Mouse (Mus musculus): ENCODE results near the gene Cntn5. TPM values are rescaled to one million over a fixed set of nuclear protein-coding genes. Genes with fewer than 3 reads are reported as not detected.

Gene Cntn5
- polyA plus RNA-seq, 1 experiment from 2014 or later = 24.6 TPM

DNA sequence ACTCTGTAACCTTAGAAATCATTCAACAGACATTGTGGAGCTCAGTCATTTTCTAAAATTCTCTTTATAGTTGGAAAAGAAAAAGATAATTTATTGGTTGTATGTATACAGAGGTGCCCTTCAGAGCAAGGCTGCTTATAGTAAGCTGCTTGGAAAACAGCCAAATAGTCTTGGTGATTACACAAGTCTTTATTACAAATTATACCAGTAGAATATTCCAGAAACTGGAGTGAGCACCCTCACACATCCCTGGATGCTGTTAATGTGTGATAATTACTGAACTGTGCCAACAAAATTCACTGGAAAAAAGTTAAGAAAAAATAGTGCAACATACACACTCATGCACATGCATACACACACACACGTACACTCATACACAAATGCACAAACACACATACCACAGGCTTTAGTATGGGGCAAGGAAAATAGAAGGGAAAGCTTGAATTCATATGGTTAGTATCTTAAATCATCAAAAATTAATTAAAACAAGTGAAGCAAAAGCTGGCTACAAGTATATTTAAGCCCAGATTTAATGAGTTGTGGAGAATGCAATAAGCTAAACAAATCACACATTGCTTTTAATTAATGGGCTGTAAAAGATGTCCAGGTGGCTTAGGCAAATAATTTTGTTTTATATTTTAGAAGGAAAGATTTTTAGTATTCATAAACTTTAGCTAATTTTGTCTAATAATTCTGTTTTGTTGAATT lies 783.1 kb downstream of the Cntn5 start:
- ATAC-seq (ENCODE audit: low FRiP score) = no peak
- Histone ChIP-seq H3K27ac (replicated peaks) (no peak overlapping the region), H3K9ac (replicated peaks) (no peak overlapping the region), H3K4me2 (no peak overlapping the region), H3K4me1 (no peaks in the 10 kb centered on the region), H3K9me3 (replicated peaks) (no peaks in the 10 kb centered on the region), H3K36me3 (no peaks in the 10 kb centered on the region), H3K4me3 (replicated peaks) (no peak overlapping the region), H3K27me3 (replicated peaks) (no peaks in the 10 kb centered on the region)
- 81% methylated on average over 1 of the region's 1 CpGs for WGBS

DNA sequence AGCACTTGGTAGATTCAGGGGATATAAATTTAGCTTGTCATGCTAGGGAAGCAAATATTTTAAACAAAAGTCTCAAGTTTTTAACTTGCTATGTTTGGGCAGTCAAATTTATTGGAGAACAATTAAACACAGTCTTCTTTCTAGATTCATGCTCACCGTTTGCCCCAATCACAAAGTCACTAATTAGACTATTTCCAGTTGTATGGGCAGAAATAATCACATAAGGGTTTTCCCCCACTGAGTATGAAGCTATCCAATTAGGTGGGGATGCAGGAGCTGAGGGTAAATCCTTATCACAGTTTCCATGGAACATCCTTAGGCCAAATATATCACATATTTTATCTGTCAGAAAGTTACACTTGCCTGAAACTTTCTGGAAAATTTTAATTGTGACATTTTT lies 788.0 kb downstream of the Cntn5 start:
- no peak overlapping the region for H3K4me3 ChIP-seq (replicated peaks)
- 64% methylated on average over 1 of the region's 1 CpGs for WGBS
- no peak overlapping the region for H3K4me2 ChIP-seq
- H3K4me1 ChIP-seq = no peaks in the 10 kb centered on the region
- no peaks in the 10 kb centered on the region for H3K27me3 ChIP-seq (replicated peaks)
- no peak overlapping the region for H3K9ac ChIP-seq (replicated peaks)
- no peaks in the 10 kb centered on the region for H3K36me3 ChIP-seq
- H3K27ac ChIP-seq (replicated peaks) = no peak overlapping the region
- no peaks in the 10 kb centered on the region for H3K9me3 ChIP-seq (replicated peaks)
- no peak for ATAC-seq (ENCODE audit: low FRiP score)

DNA sequence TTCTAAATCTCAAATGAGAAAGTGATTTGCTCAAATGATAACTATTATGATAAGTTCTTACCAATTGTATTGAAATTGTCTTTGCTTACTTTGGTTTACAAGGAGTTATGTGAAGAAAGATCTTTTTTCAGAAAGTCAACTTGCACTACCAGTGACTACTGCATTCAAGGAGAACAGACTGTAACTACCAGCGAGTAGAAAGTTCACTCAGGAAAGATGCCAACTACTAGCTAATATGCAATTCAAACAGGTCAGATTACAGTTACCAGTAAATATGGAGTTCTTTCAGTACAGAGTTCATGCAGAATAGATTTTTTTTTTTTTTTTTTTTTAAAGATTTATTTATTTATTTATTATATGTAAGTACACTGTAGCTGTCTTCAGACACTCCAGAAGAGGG lies 795.4 kb downstream of the Cntn5 start:
- H3K27me3 ChIP-seq (replicated peaks) = no peaks in the 10 kb centered on the region
- H3K4me1 ChIP-seq = 0 out of 2 replicates have a peak, but pooled peaks cover 3% of the 10 kb centered on the region
- no peak overlapping the region for H3K4me3 ChIP-seq (replicated peaks)
- no peak for ATAC-seq (ENCODE audit: low FRiP score)
- no peaks in the 10 kb centered on the region for H3K36me3 ChIP-seq
- H3K9ac ChIP-seq (replicated peaks) = no peak overlapping the region
- H3K4me2 ChIP-seq = no peak overlapping the region
- 90% methylated on average over 1 of the region's 1 CpGs for WGBS
- H3K9me3 ChIP-seq (replicated peaks) = no peaks in the 10 kb centered on the region
- no peak overlapping the region for H3K27ac ChIP-seq (replicated peaks)

DNA sequence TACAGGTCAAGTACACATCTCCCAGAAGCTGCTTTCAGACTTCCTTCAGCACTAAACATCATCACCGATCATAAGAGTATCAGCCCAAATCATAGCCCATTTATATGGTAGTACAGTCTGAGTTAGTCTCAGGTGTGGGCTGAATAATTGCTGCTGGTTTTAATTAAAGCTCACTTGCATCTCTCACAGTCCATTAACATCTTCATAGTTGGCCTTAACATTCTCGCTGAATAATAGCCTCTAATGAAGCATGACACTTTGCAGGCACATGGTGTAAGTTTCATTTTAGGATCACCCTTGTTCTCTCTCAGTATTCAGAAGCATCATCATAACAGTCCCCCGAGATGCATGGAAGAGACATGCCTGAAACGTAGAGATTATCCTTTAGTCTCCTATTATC lies 796.7 kb downstream of the Cntn5 start:
- no peaks in the 10 kb centered on the region for H3K36me3 ChIP-seq
- H3K4me1 ChIP-seq = 0 out of 2 replicates have a peak, but pooled peaks cover 3% of the 10 kb centered on the region
- no peak overlapping the region for H3K27ac ChIP-seq (replicated peaks)
- no peaks in the 10 kb centered on the region for H3K9me3 ChIP-seq (replicated peaks)
- no peak for ATAC-seq (ENCODE audit: low FRiP score)
- H3K4me3 ChIP-seq (replicated peaks) = no peak overlapping the region
- no peak overlapping the region for H3K9ac ChIP-seq (replicated peaks)
- WGBS = 40% methylated on average over 4 of the region's 4 CpGs
- no peak overlapping the region for H3K4me2 ChIP-seq
- no peaks in the 10 kb centered on the region for H3K27me3 ChIP-seq (replicated peaks)

DNA sequence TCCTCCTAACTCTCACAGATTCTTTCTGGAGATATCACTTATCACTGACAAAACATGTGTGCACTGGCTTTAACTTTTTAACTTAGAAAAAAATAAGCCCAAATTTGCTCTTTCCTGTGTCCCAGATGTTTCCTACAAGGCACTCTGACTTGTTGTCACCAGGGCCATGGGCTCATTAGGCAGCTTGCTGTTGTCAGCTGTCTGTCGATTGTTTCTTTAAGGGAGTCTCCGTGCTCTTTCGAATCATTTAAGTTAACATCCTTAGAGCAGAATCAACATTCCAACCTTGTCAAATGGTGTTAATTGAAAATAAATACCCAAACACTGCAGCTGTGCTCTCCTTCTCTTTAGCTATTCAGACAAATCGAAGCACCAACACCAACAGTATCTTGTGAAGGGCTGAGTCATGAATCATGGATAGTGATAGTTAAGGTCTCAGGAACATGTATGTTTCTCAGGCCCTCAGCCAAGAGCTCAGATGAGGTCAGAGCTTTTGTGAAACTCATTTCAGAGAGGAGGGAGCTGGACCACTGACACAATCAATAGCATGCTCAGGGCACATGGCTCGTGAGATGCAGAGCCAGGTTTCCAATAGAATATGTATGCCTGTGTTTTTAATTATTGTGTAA lies 802.6 kb downstream of the Cntn5 start:
- Histone ChIP-seq H3K4me1 (no peaks in the 10 kb centered on the region), H3K4me2 (no peak overlapping the region), H3K4me3 (replicated peaks) (no peak overlapping the region), H3K27ac (replicated peaks) (no peak overlapping the region), H3K36me3 (no peaks in the 10 kb centered on the region), H3K27me3 (replicated peaks) (no peaks in the 10 kb centered on the region), H3K9me3 (replicated peaks) (no peaks in the 10 kb centered on the region), H3K9ac (replicated peaks) (no peak overlapping the region)
- WGBS = 59% methylated on average over 5 of the region's 5 CpGs
- no peak for ATAC-seq (ENCODE audit: low FRiP score)

DNA sequence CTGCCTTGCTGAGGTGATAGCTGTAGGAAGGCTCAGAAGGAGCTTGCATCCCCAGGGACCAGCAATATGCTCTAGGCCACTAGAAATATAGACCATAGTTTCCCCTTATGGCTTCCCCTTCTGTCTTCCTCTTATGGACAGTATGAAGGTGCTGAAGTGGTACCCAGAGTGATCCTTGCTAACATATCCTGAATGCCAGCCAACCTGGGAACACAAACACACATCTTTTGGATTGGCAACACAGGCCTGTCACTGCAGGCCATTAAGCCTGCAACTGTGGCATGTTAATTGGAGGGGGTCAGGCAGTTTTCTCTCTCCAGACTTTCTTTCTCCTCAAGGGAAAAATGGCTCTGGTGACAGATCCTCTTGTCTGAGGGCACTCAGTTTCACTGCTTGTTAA lies 828.3 kb downstream of the Cntn5 start:
- no peaks in the 10 kb centered on the region for H3K9me3 ChIP-seq (replicated peaks)
- no peak overlapping the region for H3K27ac ChIP-seq (replicated peaks)
- H3K27me3 ChIP-seq (replicated peaks) = no peaks in the 10 kb centered on the region
- no peak overlapping the region for H3K4me3 ChIP-seq (replicated peaks)
- no peak overlapping the region for H3K9ac ChIP-seq (replicated peaks)
- ATAC-seq (ENCODE audit: low FRiP score) = no peak
- H3K4me1 ChIP-seq = no peaks in the 10 kb centered on the region
- H3K36me3 ChIP-seq = no peaks in the 10 kb centered on the region
- no peak overlapping the region for H3K4me2 ChIP-seq

DNA sequence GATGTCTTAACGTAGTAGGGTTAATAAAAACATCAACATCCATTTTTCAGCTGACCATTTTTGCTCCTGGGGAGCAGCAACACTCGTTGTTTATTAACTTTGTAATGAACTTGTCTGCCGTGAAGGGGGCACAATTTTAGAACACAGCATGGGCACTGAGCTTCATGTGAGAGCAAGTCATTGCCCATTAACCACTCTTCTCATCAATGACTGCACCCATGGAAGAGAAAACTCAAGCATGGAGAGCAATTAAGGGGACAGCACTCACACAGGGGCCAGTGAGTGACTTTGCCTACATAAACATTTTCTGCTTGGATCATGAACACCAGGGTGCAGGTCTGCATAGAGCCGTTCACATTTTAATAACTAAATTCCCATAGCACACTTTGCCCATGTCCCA lies 831.2 kb downstream of the Cntn5 start:
- no peaks in the 10 kb centered on the region for H3K27me3 ChIP-seq (replicated peaks)
- no peaks in the 10 kb centered on the region for H3K36me3 ChIP-seq
- H3K27ac ChIP-seq (replicated peaks) = no peak overlapping the region
- H3K4me1 ChIP-seq = no peaks in the 10 kb centered on the region
- no peak for ATAC-seq (ENCODE audit: low FRiP score)
- 47% methylated on average over 4 of the region's 4 CpGs for WGBS
- H3K4me3 ChIP-seq (replicated peaks) = no peak overlapping the region
- no peaks in the 10 kb centered on the region for H3K9me3 ChIP-seq (replicated peaks)
- no peak overlapping the region for H3K4me2 ChIP-seq
- H3K9ac ChIP-seq (replicated peaks) = no peak overlapping the region

DNA sequence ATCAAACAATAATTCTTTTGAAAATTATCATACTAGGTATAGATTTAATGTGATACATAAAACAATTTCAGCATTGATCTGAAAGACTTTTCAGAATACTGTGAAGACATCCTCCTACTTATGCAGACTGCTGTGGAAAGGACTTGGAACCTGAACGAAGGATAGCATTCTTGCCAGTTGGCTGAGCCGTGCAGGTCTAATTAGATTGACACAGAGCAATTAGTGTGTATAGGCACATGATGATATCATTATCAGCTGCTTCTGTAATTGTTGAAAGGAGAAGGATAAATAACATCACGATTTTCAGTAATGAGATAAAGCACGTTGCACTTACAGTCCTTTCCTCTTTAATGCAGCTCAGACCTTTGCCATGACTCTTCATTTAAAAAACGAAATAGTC lies 831.7 kb downstream of the Cntn5 start:
- 61% methylated on average over 5 of the region's 5 CpGs for WGBS
- no peak for ATAC-seq (ENCODE audit: low FRiP score)
- Histone ChIP-seq H3K4me3 (replicated peaks) (no peak overlapping the region), H3K9ac (replicated peaks) (no peak overlapping the region), H3K4me1 (no peaks in the 10 kb centered on the region), H3K9me3 (replicated peaks) (no peaks in the 10 kb centered on the region), H3K4me2 (no peak overlapping the region), H3K27ac (replicated peaks) (no peak overlapping the region), H3K27me3 (replicated peaks) (no peaks in the 10 kb centered on the region), H3K36me3 (no peaks in the 10 kb centered on the region)

DNA sequence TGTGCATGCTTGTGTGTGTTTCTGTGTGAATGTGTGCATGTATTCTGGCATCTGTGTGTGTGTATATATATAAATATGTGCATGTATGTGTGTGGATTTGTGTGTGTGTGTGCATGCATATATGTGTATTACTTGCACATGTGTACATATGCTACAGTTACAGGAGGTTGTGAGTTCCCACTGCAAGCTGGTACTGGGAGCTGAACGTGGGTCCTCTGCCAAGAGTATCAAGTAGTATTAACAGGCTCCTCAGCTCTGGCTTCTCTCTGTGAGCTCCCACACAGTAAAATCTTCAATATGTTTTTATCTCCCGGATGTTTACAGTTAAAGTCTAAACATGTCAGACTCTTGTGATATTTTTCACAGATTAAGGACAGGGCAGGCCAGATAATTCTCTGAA lies 833.3 kb downstream of the Cntn5 start:
- H3K9me3 ChIP-seq (replicated peaks) = no peaks in the 10 kb centered on the region
- no peak overlapping the region for H3K27ac ChIP-seq (replicated peaks)
- H3K27me3 ChIP-seq (replicated peaks) = no peaks in the 10 kb centered on the region
- no peak overlapping the region for H3K4me2 ChIP-seq
- no peak overlapping the region for H3K4me3 ChIP-seq (replicated peaks)
- ATAC-seq (ENCODE audit: low FRiP score) = no peak
- WGBS = 82% methylated on average over 2 of the region's 2 CpGs
- no peak overlapping the region for H3K9ac ChIP-seq (replicated peaks)
- no peaks in the 10 kb centered on the region for H3K36me3 ChIP-seq
- no peaks in the 10 kb centered on the region for H3K4me1 ChIP-seq

DNA sequence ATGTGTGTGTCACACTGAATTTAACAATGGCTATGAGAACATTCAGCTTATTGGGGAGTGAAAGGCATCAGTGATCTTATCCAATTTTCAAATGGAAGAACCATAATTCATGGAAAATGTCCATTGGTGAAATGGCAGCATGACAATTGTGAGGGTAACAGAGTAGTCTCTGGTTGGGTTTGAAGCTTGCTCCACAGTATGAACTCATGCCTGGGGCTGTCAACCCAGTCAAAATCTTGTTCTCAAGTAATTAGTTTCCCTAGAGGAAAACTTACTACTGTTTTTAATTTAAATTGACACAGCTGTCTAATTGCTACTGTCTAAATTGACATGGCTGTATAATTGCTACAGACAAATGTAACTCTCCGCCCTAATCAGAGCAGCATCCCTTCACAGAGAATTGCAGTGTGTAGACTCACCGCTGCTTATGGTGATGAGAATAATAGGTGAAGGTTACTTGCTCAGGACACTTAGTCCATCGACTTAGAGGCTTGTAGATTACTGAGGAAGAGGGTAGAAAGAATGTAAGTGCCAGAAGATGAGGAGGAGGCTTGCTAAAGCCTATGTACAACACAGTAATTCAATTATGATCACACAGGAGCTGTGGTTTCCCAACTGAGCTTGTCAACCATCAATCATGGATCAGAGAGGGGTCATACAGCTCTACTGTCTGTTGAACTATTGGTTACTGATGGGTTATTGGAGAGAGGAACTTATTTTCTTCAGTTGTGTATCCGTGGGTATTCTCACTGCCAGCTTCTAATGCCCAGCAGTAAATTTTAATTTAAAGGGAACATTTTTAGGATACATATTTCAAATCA lies 859.4 kb downstream of the Cntn5 start:
- no peak overlapping the region for H3K27ac ChIP-seq (replicated peaks)
- H3K9ac ChIP-seq (replicated peaks) = no peak overlapping the region
- ATAC-seq (ENCODE audit: low FRiP score) = peak; percentile 45; the same call in 1 of the 2 replicates
- H3K4me3 ChIP-seq (replicated peaks) = no peak overlapping the region
- H3K36me3 ChIP-seq = no peaks in the 10 kb centered on the region
- 55% methylated on average over 4 of the region's 4 CpGs for WGBS
- no peak overlapping the region for H3K4me2 ChIP-seq
- no peaks in the 10 kb centered on the region for H3K27me3 ChIP-seq (replicated peaks)
- H3K4me1 ChIP-seq = no peaks in the 10 kb centered on the region
- H3K9me3 ChIP-seq (replicated peaks) = no peaks in the 10 kb centered on the region

DNA sequence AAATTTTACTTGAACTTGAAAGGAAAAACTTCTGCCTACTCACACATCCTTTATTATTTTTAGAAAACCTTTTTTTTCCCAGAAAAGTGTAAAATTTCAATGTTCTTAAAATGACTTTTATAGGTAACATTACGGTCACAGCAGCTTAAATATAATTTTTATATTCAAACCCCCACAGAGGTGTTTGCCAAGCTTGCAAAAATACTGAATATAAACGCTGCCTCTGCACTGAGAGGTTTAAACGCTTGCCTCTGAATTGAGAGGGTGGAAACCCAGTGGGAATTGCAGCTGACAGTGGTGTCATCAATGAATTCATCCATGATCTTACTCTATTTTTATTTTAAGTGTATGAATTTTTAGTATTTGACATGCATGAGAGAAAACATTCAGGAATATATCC lies 861.6 kb downstream of the Cntn5 start:
- Histone ChIP-seq H3K36me3 (no peaks in the 10 kb centered on the region), H3K4me1 (no peaks in the 10 kb centered on the region), H3K9me3 (replicated peaks) (no peaks in the 10 kb centered on the region), H3K27me3 (replicated peaks) (no peaks in the 10 kb centered on the region), H3K9ac (replicated peaks) (no peak overlapping the region), H3K4me3 (replicated peaks) (no peak overlapping the region), H3K4me2 (no peak overlapping the region), H3K27ac (replicated peaks) (no peak overlapping the region)
- 55% methylated on average over 3 of the region's 3 CpGs for WGBS
- ATAC-seq (ENCODE audit: low FRiP score) = no peak

DNA sequence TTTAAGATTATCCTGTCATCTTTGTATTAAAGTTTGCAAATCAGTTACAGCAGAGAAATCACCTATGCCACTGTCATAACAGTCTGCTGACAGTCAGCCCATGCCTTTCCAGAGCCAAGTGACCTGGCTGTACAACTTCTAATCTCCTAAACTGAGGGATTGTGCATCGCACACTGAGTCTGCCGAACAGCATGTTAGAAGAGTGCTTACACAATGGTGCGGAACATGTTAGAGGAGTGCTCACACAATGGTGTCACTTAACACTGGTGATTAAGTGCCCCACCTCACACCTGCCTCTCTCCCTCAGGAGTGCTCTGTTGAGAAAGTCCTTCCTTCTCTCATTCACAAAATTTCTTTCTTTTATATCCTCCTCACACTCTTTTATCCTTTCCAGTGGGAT lies 889.4 kb downstream of the Cntn5 start:
- ATAC-seq (ENCODE audit: low FRiP score) = no peak
- Histone ChIP-seq H3K9ac (replicated peaks) (no peak overlapping the region), H3K27ac (replicated peaks) (no peak overlapping the region), H3K27me3 (replicated peaks) (no peaks in the 10 kb centered on the region), H3K4me3 (replicated peaks) (no peak overlapping the region), H3K36me3 (no peaks in the 10 kb centered on the region), H3K4me1 (no peaks in the 10 kb centered on the region), H3K4me2 (no peak overlapping the region), H3K9me3 (replicated peaks) (no peaks in the 10 kb centered on the region)
- WGBS = 60% methylated on average over 3 of the region's 3 CpGs

Measured in neural tube, embryonic 15.5 days (tissue).